Mouse (Mus musculus) left cerebral cortex, postnatal 25 days (tissue): ENCODE data around the gene Fbp1. TPM values are rescaled to one million over a fixed set of nuclear protein-coding genes. Genes with fewer than 3 reads are reported as not detected.
"Not testable (repeated sequence)": the region's sequence is repeated elsewhere in the genome, so short reads cannot be mapped to it uniquely, and the experiment has no call there.

ENCODE experiments used
- DNase-seq, 2 experiments: peaks; one replicate each; pipeline ENCODE4 v3.0.0; 2022; ENCODE audit warnings: low spot score in 2 of 2, mixed read lengths in 1 of 2
- intact Hi-C: fragments of 180-260 bp; cut with DNase I; formaldehyde crosslinking; loops from one replicate; pipeline ENCODE4 v1.15.1; 2025
- total RNA-seq, 2 experiments: library from RNA; stranded (reverse); gene quantifications; 2 replicates each; pipeline ENCODE4 v1.2.3; 2021

Gene Fbp1
- total RNA-seq: under 1 TPM; 0.23 to 0.44 TPM

DNA sequence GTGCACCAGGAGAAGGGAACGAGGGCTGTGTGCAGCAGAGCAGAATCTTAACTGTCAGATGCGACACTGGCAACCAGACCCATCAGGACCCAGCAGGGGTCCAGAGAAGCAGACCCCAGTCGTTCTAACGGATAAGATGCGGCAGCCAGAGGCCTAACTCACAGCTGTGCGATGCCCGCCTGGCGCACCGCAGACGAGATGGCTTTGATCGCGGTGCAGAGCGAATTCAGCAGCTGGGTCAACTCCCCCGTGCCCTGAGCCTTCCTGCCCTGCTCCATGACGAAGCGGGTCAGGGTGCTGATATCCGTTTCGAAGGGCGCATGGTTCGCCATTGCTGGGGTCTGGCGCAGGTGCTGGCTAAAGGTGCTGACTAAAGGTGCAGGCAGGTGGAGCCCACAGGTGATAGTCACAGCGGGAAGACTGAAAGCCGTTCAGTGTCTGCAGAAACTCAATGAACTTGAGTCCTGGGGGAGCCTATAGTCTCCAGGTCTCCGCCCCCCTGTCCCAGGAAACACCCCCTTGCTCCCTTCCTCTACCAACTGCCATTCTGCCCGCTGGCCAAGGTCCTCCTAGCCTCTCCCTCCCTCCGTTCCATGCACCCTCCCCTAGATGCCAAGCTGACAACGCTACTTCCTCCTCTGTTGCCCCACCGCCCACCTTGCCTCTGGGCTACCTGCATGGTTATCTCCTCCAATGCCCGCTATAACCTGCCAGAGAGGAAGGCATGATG is at the start of gene Fbp1:
Fbp1 (minus strand) TSS at position 571 of the 730 bp plus-strand sequence.
- DNase-seq: no peak

DNA sequence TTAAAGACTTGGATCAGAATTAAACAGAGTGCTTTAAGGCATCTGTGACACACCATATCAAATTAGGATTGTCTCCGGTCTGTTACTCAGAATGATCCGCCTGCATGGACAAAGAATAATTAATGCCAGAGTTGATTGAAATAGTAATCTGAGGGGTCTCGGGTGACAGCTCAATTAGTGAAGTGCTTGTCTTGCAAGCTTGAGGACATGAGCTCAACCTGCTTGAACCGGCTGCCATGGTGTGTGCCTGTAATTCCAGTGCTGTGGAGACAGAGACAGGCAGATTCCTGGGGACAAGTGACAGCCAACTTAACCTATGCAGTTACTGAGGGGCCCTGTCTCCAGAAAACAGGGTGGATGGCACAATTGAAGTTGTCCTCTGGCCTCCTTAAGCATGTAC is 44.4 kb upstream of the Fbp1 start:
- intact Hi-C loops: no loop called here
- no peak for DNase-seq

More for the DNA sequence above, at the start of gene Fbp1:
- intact Hi-C loops: no loop called here

DNA sequence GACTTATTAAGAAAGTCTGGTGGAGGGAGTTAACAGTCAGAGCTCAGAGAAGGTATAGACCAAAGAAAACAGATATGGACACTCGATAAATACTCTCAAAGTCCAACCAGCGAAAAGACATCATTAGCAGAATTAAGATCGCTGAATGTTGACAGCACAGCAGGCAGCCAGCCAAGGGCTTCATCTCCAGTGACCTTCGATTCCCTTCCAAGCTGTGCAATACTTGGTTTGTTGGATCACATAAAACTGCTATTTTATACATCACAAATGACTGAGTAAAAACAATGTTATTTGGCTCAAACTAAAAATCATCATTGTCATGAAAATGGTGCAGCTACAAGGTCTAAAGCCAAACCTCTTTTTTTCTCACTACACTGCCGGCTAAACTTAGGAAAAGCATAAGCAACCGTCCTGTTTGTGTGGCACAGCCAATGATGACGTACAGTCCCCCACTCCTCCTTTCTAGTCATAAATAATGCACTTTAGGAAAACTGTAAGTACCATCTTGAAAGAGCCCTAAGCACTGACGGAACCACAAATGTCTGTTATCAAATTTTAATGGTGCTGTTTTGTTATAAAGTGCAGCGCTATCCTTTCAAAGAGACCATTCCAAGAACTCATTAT is 41.8 kb upstream of the Fbp1 start:
- intact Hi-C loops: no loop called here
- no peak for DNase-seq

DNA sequence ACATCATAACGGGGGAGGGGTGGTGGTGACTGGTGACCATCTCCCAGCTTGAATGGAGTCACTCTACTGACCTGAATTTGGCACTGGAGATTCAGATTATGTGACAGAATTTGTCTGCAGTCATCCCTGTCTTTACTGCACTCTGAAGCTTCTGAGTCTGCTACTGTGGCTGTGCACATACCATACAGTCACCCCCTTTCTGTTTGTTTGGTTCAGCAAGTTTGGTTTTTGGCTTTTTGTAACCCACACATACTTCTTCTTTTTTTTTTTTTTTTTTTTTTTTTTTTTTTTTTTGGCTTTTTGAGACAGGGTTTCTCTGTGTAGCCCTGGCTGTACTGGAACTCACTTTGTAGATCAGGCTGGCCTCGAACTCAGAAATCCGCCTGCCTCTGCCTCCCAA is 41.1 kb upstream of the Fbp1 start:
- DNase-seq, intact Hi-C loops: not testable (repeated sequence)

DNA sequence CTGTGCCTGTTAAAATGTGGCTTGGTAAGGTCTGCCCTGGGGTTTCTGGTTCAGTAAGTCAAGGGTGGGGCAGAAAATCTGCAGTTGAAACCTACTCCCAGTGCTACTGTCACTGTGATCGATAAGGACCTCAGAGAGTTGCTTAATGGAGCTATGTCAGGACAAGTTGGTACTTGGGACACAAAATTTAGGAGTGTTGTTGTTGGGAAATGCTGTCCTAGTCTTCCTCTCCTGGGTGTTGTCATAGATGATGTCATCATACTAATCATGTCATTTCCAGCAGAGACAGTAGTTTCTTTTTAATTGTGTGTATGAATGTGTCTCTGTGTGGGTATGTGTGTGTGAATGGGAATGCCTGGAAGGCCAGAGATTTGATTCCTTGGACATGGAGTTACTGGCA is 39.4 kb upstream of the Fbp1 start:
- DNase-seq: no peak
- intact Hi-C loops: no loop called here

DNA sequence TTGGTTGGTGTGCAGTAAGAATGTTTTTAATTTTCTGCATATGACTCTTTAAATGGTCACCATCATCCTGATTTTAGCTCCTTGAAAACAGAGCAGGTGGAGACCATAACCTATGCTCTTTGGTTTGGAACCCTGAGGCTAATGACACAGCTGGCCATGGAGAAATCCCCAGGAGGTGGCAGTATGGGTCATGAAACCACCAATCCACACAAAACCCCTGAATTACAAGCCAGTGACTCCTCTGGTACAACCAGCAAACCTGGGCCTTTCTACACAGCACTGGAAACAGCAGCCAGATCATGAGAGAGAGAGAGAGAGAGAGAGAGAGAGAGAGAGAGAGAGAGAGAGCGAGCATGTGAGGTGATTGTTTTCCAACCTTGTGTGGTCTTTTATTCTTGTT is 38.4 kb upstream of the Fbp1 start:
- DNase-seq: peak; percentile 46 to 70
- intact Hi-C loops: loop anchor here (1.0 kb wide), 1 partner anchor 407 kb away; no protein-coding TSS in a partner anchor

DNA sequence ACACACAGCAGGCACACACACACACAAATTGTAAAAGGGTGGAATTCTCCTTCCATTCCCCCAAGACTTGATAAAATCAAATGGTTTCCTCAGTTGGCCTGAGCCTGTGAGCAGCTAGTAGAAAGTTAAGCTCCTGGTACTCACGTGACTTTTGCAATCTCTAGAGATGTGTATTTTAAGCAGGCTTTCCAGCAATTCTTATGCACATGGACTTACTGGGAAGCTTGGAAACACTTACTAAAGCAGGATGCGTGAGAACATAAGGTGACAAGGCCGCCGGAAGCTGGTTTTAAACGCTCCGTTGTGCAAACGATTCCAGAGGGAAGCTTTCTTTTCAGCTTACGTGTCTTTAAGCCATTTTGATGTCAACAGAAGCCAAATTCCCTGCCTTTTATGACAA is 35.1 kb upstream of the Fbp1 start:
- DNase-seq: no peak
- intact Hi-C loops: loop anchor here (5.0 kb wide), 1 partner anchor 319 kb away; no protein-coding TSS in a partner anchor

DNA sequence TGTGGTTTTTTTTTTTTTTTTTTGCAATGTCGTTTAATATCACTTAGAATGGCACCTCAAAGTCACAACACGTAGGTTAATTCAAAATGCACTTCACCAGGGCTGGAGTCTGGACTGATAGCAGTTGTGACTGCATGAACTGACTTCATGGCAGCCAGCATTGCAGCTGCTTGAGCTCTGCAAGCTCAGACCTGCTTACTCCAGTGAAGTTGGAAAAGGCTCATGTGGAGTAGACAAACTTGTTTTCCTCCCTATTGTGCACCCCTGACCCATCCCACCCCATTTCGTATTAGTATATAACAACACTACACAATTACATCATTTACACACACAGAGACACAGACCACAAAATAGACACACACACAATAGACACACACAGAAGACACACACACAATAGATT is 34.6 kb upstream of the Fbp1 start:
- intact Hi-C loops: loop anchor here (5.0 kb wide), 1 partner anchor 320 kb away; no protein-coding TSS in a partner anchor
- no peak for DNase-seq

DNA sequence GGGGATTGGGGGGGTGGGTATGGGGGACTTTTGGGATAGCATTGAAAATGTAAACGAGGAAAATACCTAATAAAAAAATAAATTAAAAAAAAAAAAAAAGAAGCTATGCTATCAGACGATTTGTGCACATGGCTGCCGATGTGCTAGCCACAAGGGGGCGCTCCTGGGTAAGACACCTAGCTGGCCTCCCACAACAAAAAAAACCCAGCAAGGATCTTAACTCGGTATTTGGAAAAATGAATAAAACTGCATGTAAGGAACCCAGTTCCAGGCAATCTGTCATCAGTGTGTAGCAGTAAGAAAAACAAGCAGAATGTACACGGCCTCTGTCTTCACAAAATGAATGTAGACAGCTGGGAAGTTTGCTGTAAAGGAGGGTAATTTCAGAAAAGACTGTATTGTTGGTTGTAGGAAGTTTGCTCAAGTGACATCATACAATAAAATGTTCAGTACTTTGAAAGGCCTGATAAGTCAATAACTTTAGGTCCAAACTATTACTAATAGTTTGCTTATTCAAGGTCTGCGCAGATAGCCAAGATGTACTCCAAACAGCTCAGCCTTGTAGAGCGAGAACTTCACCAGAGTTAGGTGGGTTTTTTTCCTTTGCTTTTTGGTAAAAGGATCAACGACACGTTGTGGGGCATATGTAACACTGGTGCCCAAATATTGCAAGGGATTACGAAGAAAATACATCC is 31.7 kb upstream of the Fbp1 start:
- peak; percentile 83 to 84 for DNase-seq
- intact Hi-C loops: loop anchor here (5.0 kb wide), 1 partner anchor 323 kb away; no protein-coding TSS in a partner anchor

DNA sequence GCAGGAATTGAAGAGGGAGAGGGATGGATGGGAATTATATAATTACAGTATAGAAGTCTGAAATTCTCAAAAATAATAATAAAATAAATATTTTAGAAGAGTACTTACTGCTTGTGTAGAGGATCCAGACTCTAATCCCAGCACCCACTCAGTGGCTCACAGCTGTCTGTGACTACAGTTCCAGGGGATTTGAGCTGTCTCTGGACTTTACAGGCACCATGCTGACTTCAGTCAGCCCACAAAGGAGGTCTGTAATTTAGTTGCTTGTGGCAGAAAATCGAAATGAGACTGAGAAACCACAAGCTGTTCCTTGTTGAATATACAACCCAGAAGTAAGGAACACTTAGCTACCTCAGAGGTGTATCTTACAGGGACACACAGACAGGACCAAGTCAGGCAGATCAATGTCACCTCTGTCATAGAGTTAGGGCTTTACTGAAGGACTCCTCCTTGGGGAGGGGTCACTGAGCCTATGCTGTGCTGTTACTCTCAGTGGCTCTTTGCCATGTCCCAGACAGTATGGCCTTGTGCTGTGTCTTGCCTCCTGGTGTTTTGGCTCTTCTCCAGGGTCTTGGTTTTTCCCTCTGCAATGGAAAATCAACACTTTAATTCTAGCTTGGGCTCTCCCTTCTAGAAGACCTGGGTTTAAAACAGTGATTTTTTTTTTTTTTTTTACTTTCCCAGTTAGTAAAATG is 29.5 kb upstream of the Fbp1 start:
- no peak for DNase-seq
- intact Hi-C loops: no loop called here

DNA sequence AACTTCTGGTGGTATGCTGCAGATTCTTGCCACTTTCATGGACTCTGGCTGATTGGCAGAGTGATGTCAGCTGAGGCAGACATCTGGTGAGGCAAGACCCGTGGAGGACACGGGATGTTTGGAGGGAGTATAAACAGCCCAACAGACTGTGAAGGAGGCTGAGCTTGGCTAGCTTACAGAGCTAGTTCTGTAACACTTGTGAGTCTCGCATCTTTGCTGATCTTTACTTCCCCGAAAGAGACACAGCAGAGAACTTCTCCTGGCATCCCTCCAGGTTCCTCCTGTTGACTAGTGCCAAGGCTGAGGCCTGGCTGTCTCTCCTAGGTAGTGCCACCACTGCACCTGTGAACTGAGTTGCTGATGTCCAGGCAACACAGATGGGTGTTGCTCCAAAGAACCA is 28.6 kb upstream of the Fbp1 start:
- DNase-seq: no peak
- intact Hi-C loops: no loop called here

DNA sequence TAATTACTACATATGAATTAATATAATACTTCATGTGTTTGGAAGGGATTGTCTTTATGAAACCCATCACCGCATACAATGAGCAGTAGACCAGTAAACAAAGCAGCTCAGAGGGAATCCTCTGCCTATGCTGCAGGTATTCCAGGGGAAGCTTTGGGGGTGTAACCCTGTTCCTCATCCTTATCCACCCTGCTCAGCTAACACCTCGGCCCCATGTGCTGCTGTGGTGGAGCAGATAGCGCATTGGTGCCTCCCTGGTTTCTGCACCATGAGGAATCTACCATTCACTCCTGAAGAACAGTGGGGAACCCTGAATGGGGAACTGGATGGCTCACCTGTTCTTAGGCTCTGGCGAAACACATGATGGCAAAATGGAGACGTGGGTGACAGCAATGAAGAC is 23.5 kb upstream of the Fbp1 start:
- no peak for DNase-seq
- intact Hi-C loops: no loop called here

DNA sequence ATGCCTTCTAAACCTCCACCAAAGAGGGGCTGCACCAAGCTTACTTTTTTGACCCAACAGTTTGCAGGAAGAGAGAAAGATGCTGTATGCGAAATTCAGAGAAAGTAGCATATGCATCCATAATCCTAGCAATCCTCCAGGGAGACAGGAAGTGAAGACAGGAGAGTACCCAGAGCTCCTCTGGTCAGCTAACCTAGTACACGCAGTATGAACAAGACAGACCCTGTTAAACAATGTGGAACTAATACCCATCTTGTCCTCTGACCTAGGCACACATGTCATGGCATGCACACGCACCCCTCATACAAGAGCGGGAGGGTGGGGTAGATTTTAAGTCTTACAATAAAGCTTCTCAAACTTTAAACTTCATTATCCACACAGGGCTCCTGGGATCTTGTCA is 22.1 kb upstream of the Fbp1 start:
- intact Hi-C loops: no loop called here
- DNase-seq: no peak

DNA sequence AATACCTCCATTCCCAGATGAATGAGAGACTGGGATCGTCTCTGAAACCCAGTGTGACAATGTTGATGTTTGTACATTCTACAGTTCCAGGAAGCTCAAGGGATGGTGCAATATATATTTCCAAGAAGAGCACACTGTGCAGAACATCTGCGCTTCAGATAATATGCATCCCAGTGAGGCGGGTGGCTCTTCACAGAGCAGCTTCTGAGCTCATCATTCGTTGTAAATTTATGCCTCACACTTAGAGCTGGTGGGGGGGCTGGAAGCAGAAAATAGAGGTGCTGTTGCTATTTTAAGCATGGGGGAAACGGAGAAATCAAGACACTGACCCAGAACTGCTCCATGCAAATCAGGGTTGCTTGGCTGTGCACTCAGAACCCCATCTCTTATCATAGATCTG is 21.7 kb upstream of the Fbp1 start:
- intact Hi-C loops: loop anchor here (2.0 kb wide), 1 partner anchor 31 kb away; no protein-coding TSS in a partner anchor
- peak; percentile 36 to 92 for DNase-seq

DNA sequence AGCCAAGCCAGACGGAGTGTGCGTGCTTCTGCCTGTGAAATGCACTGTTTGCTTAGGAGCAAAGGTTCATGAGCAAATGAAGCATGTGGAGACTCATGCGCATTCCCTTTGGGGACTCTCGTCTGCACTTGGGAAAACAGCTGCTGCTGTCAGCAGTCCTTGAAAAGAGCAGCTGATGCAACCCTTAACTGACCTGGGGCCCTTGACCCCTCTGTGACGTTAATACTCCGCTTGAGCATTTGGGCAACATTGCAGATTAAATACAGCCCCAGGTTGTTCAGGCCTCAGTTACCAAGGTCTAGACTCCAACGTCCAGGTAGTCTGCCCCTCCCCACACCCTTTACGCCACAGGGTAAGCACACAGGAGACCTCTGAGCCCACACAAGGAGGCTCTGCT is 20.1 kb upstream of the Fbp1 start:
- no peak for DNase-seq
- intact Hi-C loops: loop anchor here (2.0 kb wide), 1 partner anchor 33 kb away; no protein-coding TSS in a partner anchor

DNA sequence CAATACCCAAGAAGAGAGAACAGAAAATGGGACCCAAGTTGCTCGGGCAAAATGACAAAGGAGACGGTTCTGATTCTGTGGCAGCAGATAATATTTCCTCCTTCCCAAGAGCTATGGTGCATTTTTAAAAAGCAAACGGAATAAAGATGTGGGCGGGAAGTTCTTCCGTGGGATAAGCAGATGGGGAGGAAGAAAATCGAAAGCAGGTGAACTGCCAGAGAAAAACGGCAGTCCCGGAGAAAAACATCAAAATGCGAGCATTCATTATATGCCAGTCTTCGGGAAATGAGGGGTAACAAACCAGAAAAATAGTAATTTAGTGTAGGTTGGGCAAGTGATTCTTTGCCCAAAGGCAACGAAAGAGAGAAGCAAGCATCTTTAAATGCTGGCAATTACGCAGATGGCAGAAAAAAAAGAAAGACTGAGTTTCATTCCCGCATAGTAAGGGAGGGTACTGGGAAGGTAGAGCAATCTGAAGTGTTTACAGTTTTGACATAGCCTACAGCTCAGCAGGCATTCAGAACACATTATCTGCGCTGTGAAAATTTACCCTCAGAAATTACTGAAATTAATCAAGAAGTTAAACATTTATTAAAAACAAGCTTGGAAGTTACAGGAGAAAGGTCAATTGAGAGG is 19.6 kb upstream of the Fbp1 start:
- DNase-seq: peak in 1 of 2 experiments; percentile 77
- intact Hi-C loops: loop anchor here (2.0 kb wide), 1 partner anchor 33 kb away; no protein-coding TSS in a partner anchor

DNA sequence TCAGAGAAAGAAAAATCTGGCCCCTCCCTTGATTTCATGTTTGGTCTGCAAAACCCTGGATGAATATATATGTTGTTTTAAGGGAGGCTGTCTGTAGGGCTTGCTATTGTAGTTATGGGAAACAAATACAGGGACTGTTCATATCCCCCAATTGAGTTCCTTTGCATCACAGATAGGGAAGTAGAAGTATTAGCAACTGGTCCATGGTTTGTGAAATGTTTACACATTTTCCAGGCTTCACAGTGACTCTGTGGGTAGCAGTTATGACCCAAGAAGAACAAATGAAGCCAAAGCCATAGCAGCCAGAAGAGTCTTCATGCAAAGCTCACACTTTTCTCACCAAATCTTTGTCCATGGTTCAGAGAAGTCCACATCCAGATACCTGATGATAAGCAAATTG is 13.1 kb upstream of the Fbp1 start:
- intact Hi-C loops: no loop called here
- DNase-seq: no peak

DNA sequence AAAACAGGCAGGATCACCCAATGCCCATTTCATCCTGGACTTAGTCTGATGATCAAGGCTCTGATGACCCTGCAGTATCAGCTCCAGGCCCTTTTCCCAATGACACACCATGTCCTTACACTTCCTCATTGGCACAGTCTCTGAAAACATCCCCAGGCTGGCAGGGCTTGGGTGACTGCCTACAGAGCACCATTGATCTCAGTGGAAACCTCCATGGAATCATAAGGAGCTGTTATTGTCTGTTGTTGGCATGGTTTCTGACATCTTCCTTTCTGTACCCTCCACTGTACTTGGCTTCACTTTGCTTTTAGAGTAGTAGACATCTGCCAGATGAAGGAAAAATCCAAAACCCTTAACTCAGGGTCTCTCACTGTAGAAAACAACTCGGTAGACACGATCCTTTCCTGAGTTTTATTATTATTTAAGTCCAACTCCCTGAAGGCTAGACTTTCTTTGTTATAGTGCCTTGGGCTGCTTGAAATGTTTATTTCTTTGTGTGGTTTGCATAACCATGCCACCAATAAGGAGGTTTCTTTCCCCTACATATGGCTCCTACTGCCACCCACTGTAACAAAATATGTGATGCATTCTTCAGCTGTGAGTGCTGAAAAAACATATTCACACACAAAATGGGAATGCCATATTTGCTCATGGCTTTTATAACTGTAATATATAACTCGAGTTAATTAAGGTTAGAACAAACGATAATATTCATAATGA is 10.0 kb upstream of the Fbp1 start:
- intact Hi-C loops: no loop called here
- DNase-seq: peak in 1 of 2 experiments; percentile 39
